Mouse (Mus musculus): ENCODE measurements around the gene Pcyox1. TPM values are rescaled to one million over a fixed set of nuclear protein-coding genes. Genes with fewer than 3 reads are reported as not detected.
"Not testable (repeated sequence)": the region's sequence is repeated elsewhere in the genome, so short reads cannot be mapped to it uniquely, and the experiment has no call there.

The Pcyox1 gene
- polyA plus RNA-seq, 1 experiment = 23.7 TPM

DNA sequence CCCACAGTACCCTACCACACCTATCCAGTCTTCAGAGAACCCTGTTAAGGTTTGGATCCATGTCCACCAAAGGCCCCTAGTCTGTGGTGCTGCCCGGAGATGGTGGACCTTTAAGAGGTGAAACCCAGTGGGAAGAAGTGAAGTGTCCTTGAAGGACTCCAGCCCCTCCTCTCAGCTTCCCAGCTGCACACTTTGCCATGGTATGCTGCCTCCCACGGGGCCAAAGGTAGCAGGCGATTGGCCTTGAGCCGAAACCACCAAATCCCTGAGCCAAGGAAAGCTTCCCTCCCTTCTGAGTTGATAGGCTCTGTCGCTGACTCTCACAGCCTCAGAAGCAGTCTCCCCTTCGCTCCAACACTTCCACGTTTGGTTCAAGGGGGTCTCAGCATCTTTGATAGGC lies 36.3 kb downstream of the Pcyox1 start:
- H3K79me3 ChIP-seq (ENCODE audit: low read depth) = no peaks in the 10 kb centered on the region
- no peak overlapping the region for H3K4me3 ChIP-seq (ENCODE audit: insufficient read depth, poor library complexity, severe bottlenecking)
- peaks cover 11% of the 10 kb centered on the region for H3K27me3 ChIP-seq (ENCODE audit: control insufficient read depth, insufficient read depth, insufficient read length)
- TF ChIP-seq USF1 (IDR thresholded peaks at IDR 0.05; ENCODE audit: low read depth) = no peak
- TF ChIP-seq MYOD1 (IDR thresholded peaks at IDR 0.05; ENCODE audit: control insufficient read depth, insufficient read length, low read depth) = no peak
- TF ChIP-seq CTCF (IDR thresholded peaks at IDR 0.05; ENCODE audit: control insufficient read depth, insufficient read depth, insufficient read length) = no peak
- TF ChIP-seq FOSL1 (IDR thresholded peaks at IDR 0.05; ENCODE audit: insufficient read depth, low read length, poor library complexity, severe bottlenecking) = no peak
- no peak for TF ChIP-seq MAX (IDR thresholded peaks at IDR 0.05)
- TF ChIP-seq MYOG (IDR thresholded peaks at IDR 0.05; ENCODE audit: control insufficient read depth, extremely low read depth, insufficient read length) = no peak
- TF ChIP-seq CEBPB (IDR thresholded peaks at IDR 0.05; ENCODE audit: low read depth) = no peak
- no peaks in the 10 kb centered on the region for H3K36me3 ChIP-seq (ENCODE audit: control insufficient read depth, insufficient read depth)
- H3K79me2 ChIP-seq (ENCODE audit: control insufficient read depth, insufficient read depth) = peaks cover under 1% of the 10 kb centered on the region
- no peak overlapping the region for H3ac ChIP-seq (ENCODE audit: control insufficient read depth, insufficient read length, low read depth)

DNA sequence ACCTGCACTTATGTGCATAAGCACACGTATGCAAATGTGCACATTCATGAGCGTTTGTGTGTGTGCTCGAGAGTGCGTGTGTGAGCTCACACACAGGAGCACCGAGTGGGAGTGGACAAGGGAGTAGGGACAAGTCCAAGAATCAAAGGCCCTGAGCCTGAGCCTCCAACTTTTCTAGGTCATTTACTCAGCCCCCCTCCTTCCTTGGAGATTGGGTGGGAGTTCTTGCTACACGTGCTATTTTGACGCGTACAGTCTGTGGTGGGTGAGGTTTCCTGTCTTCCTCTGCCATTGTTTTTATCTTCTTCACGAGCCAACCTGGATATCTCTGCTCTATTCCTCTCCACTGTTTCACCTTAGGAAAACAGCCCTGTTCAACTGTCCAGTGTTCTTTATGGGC lies 40.0 kb downstream of the Pcyox1 start:
- Histone ChIP-seq H3K4me3 (ENCODE audit: insufficient read depth, poor library complexity, severe bottlenecking) (no peak overlapping the region), H3K27me3 (ENCODE audit: control insufficient read depth, insufficient read depth, insufficient read length) (peaks cover 15% of the 10 kb centered on the region), H3K36me3 (ENCODE audit: control insufficient read depth, insufficient read depth) (no peaks in the 10 kb centered on the region), H3K79me3 (ENCODE audit: low read depth) (no peaks in the 10 kb centered on the region), H3ac (ENCODE audit: control insufficient read depth, insufficient read length, low read depth) (no peak overlapping the region), H3K79me2 (ENCODE audit: control insufficient read depth, insufficient read depth) (no peaks in the 10 kb centered on the region)
- TF ChIP-seq CEBPB (IDR thresholded peaks at IDR 0.05; ENCODE audit: low read depth) = no peak
- TF ChIP-seq USF1 (IDR thresholded peaks at IDR 0.05; ENCODE audit: low read depth) = no peak
- TF ChIP-seq MAX (IDR thresholded peaks at IDR 0.05) = no peak
- TF ChIP-seq CTCF (IDR thresholded peaks at IDR 0.05; ENCODE audit: control insufficient read depth, insufficient read depth, insufficient read length) = no peak
- TF ChIP-seq MYOG (IDR thresholded peaks at IDR 0.05; ENCODE audit: control insufficient read depth, extremely low read depth, insufficient read length) = no peak

- no peaks in the 10 kb centered on the region for H3K36me3 ChIP-seq (ENCODE audit: control insufficient read depth, insufficient read depth)
- no peak overlapping the region for H3K4me3 ChIP-seq (ENCODE audit: insufficient read depth, poor library complexity, severe bottlenecking)
- no peaks in the 10 kb centered on the region for H3K79me2 ChIP-seq (ENCODE audit: control insufficient read depth, insufficient read depth)
- no peak overlapping the region for H3ac ChIP-seq (ENCODE audit: control insufficient read depth, insufficient read length, low read depth)
- H3K79me3 ChIP-seq (ENCODE audit: low read depth) = no peaks in the 10 kb centered on the region
- TF ChIP-seq MAX (IDR thresholded peaks at IDR 0.05) = no peak
- no peak for TF ChIP-seq CEBPB (IDR thresholded peaks at IDR 0.05; ENCODE audit: low read depth)
- no peak for TF ChIP-seq MYOD1 (IDR thresholded peaks at IDR 0.05; ENCODE audit: control insufficient read depth, insufficient read length, low read depth)
- TF ChIP-seq CTCF (IDR thresholded peaks at IDR 0.05; ENCODE audit: control insufficient read depth, insufficient read depth, insufficient read length) = no peak
- TF ChIP-seq MYOG (IDR thresholded peaks at IDR 0.05; ENCODE audit: control insufficient read depth, extremely low read depth, insufficient read length) = no peak
- TF ChIP-seq FOSL1 (IDR thresholded peaks at IDR 0.05; ENCODE audit: insufficient read depth, low read length, poor library complexity, severe bottlenecking) = no peak
- TF ChIP-seq USF1 (IDR thresholded peaks at IDR 0.05; ENCODE audit: low read depth) = no peak
- H3K27me3 ChIP-seq (ENCODE audit: control insufficient read depth, insufficient read depth, insufficient read length) = peaks cover 16% of the 10 kb centered on the region
These were observed 42.0 kb downstream of the Pcyox1 start for GRCm38 (mm10) chr6:86354948-86355347.

DNA sequence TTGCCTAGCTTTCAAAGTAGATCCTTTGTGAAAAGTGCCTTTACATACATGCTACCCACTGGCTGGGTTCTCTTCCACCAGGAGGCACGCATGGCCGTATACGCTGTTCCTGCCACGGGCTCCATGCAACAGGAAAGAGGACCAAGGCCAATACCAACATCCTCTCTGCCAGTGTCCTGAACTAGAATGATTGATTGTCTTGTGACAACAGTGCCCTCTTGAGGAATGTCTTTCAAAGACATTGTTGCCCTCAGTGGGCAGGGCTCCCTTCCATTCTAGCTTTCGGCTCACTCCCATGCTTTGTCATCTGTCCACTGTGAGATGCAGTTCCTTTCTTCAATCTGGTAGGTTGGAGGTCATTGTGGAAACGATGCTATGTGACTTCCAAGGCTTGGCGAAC lies 47.7 kb downstream of the Pcyox1 start:
- H3K79me3 ChIP-seq (ENCODE audit: low read depth) = no peaks in the 10 kb centered on the region
- no peak overlapping the region for H3ac ChIP-seq (ENCODE audit: control insufficient read depth, insufficient read length, low read depth)
- H3K79me2 ChIP-seq (ENCODE audit: control insufficient read depth, insufficient read depth) = no peaks in the 10 kb centered on the region
- H3K27me3 ChIP-seq (ENCODE audit: control insufficient read depth, insufficient read depth, insufficient read length) = peaks cover 13% of the 10 kb centered on the region
- TF ChIP-seq FOSL1 (IDR thresholded peaks at IDR 0.05; ENCODE audit: insufficient read depth, low read length, poor library complexity, severe bottlenecking) (no peak), MYOG (IDR thresholded peaks at IDR 0.05; ENCODE audit: control insufficient read depth, extremely low read depth, insufficient read length) (no peak), USF1 (IDR thresholded peaks at IDR 0.05; ENCODE audit: low read depth) (no peak), MYOD1 (IDR thresholded peaks at IDR 0.05; ENCODE audit: control insufficient read depth, insufficient read length, low read depth) (no peak)
- H3K4me3 ChIP-seq (ENCODE audit: insufficient read depth, poor library complexity, severe bottlenecking) = no peak overlapping the region
- H3K36me3 ChIP-seq (ENCODE audit: control insufficient read depth, insufficient read depth) = no peaks in the 10 kb centered on the region

- TF ChIP-seq MAX (IDR thresholded peaks at IDR 0.05) (no peak), FOSL1 (IDR thresholded peaks at IDR 0.05; ENCODE audit: insufficient read depth, low read length, poor library complexity, severe bottlenecking) (no peak), MYOG (IDR thresholded peaks at IDR 0.05; ENCODE audit: control insufficient read depth, extremely low read depth, insufficient read length) (no peak), MYOD1 (IDR thresholded peaks at IDR 0.05; ENCODE audit: control insufficient read depth, insufficient read length, low read depth) (no peak), CTCF (IDR thresholded peaks at IDR 0.05; ENCODE audit: control insufficient read depth, insufficient read depth, insufficient read length) (no peak), CEBPB (IDR thresholded peaks at IDR 0.05; ENCODE audit: low read depth) (no peak), USF1 (IDR thresholded peaks at IDR 0.05; ENCODE audit: low read depth) (no peak)
- Histone ChIP-seq H3K79me2 (ENCODE audit: control insufficient read depth, insufficient read depth) (no peaks in the 10 kb centered on the region), H3K27me3 (ENCODE audit: control insufficient read depth, insufficient read depth, insufficient read length) (peaks cover 8% of the 10 kb centered on the region), H3K36me3 (ENCODE audit: control insufficient read depth, insufficient read depth) (no peaks in the 10 kb centered on the region), H3ac (ENCODE audit: control insufficient read depth, insufficient read length, low read depth) (no peak overlapping the region), H3K4me3 (ENCODE audit: insufficient read depth, poor library complexity, severe bottlenecking) (no peak overlapping the region), H3K79me3 (ENCODE audit: low read depth) (no peaks in the 10 kb centered on the region)
These were observed 50.9 kb downstream of the Pcyox1 start for GRCm38 (mm10) chr6:86346063-86346462.

- TF ChIP-seq MYOG (IDR thresholded peaks at IDR 0.05; ENCODE audit: control insufficient read depth, extremely low read depth, insufficient read length) (no peak), USF1 (IDR thresholded peaks at IDR 0.05; ENCODE audit: low read depth) (no peak), MYOD1 (IDR thresholded peaks at IDR 0.05; ENCODE audit: control insufficient read depth, insufficient read length, low read depth) (no peak), CTCF (IDR thresholded peaks at IDR 0.05; ENCODE audit: control insufficient read depth, insufficient read depth, insufficient read length) (no peak), FOSL1 (IDR thresholded peaks at IDR 0.05; ENCODE audit: insufficient read depth, low read length, poor library complexity, severe bottlenecking) (no peak), CEBPB (IDR thresholded peaks at IDR 0.05; ENCODE audit: low read depth) (no peak), MAX (IDR thresholded peaks at IDR 0.05) (no peak)
These were observed 53.3 kb downstream of the Pcyox1 start for GRCm38 (mm10) chr6:86343656-86344055.

DNA sequence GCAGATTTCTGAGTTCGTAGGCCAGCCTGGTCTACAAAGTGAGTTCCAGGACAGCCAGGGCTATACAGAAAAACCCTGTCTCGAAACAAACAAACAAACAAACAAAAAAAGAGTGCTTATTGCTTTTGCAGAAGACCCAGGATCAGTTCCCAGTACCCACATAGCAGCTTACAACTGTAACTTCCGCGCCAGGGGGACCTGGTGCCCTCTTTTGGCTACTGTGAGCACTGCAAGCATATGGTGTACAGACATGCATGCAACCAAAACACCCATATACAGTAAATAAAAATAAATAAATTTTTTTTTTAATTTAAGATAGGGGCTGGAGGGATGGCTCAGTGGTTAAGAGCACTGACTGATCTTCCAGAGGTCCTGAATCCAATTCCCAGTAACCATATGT lies 60.6 kb downstream of the Pcyox1 start:
- H3K79me3 ChIP-seq (ENCODE audit: low read depth); H3K79me2 ChIP-seq (ENCODE audit: control insufficient read depth, insufficient read depth); H3K36me3 ChIP-seq (ENCODE audit: control insufficient read depth, insufficient read depth); H3K4me3 ChIP-seq (ENCODE audit: insufficient read depth, poor library complexity, severe bottlenecking); H3K27me3 ChIP-seq (ENCODE audit: control insufficient read depth, insufficient read depth, insufficient read length); H3ac ChIP-seq (ENCODE audit: control insufficient read depth, insufficient read length, low read depth): not testable (repeated sequence)

More at GRCm38 (mm10) chr6:86343656-86344055, 53.3 kb downstream of the Pcyox1 start:
- Histone ChIP-seq H3K27me3 (ENCODE audit: control insufficient read depth, insufficient read depth, insufficient read length) (peaks cover 8% of the 10 kb centered on the region), H3ac (ENCODE audit: control insufficient read depth, insufficient read length, low read depth) (no peak overlapping the region), H3K79me3 (ENCODE audit: low read depth) (no peaks in the 10 kb centered on the region), H3K4me3 (ENCODE audit: insufficient read depth, poor library complexity, severe bottlenecking) (no peak overlapping the region), H3K36me3 (ENCODE audit: control insufficient read depth, insufficient read depth) (no peaks in the 10 kb centered on the region), H3K79me2 (ENCODE audit: control insufficient read depth, insufficient read depth) (no peaks in the 10 kb centered on the region)
